Mouse (Mus musculus) midbrain, embryonic 11.5 days (tissue): Measurements from ENCODE around the gene Ces2g. TPM values are rescaled to one million over a fixed set of nuclear protein-coding genes. Genes with fewer than 3 reads are reported as not detected.

Experiments
- ATAC-seq: fragments of 200-750 bp; cut with Nextera tagmentation; 2 replicates; pipeline ENCODE4 v1.8.0; 2017; ENCODE audit warnings: moderate TSS enrichment, moderate library complexity; ENCODE audit not compliant: low FRiP score
- DNase-seq: peaks from one replicate; pipeline ENCODE4 v3.0.0; 2015; ENCODE audit warnings: low spot score; ENCODE audit errors: missing footprints
- H3K27ac ChIP-seq: fragments of 300-500 bp; sonication (generic); 2 replicates; pipeline ENCODE4 v1.5.1; 2014; ENCODE audit warnings: low read depth, low read length
- H3K27me3 ChIP-seq: fragments of 300-500 bp; sonication (generic); 2 replicates; pipeline ENCODE4 v1.6.1; 2014; ENCODE audit warnings: mild to moderate bottlenecking, low read length, moderate library complexity, mixed read lengths; ENCODE audit not compliant: control insufficient read depth, insufficient read depth
- H3K36me3 ChIP-seq: fragments of 300-500 bp; sonication (generic); 2 replicates; pipeline ENCODE4 v1.6.1; 2014; ENCODE audit warnings: mild to moderate bottlenecking, low read length, moderate library complexity, mixed read lengths; ENCODE audit not compliant: control insufficient read depth, insufficient read depth
- H3K4me1 ChIP-seq: fragments of 300-500 bp; sonication (generic); 2 replicates; pipeline ENCODE4 v1.6.1; 2014; ENCODE audit warnings: low read length; ENCODE audit not compliant: control insufficient read depth, insufficient read depth
- H3K4me2 ChIP-seq: fragments of 300-500 bp; sonication (generic); 2 replicates; pipeline ENCODE4 v1.6.1; 2014; ENCODE audit warnings: mild to moderate bottlenecking, moderate library complexity
- H3K4me3 ChIP-seq: fragments of 300-500 bp; sonication (generic); 2 replicates; pipeline ENCODE4 v1.5.1; 2014; ENCODE audit warnings: low read depth, low read length
- H3K9ac ChIP-seq: fragments of 300-500 bp; sonication (generic); 2 replicates; pipeline ENCODE4 v1.6.1; 2014; ENCODE audit warnings: low read length
- H3K9me3 ChIP-seq: fragments of 300-500 bp; sonication (generic); 2 replicates; pipeline ENCODE4 v1.6.1; 2016; ENCODE audit warnings: low read length; ENCODE audit not compliant: control insufficient read depth
- WGBS: fragments of 180-500 bp; shearing (Covaris S2); extraction: QIAGEN DNeasy Blood & Tissue Kit; methylation state at CpG from one replicate; pipeline ENCODE4 v1.1.7; 2014; 5-methylcytosine and 5-hydroxymethylcytosine counted together
- polyA plus RNA-seq: library from polyadenylated mRNA; unstranded; fragments of >200 nt; fragmentation: Nextera tagmentation; extraction: Ambion mirVana; gene quantifications from 2 replicates; pipeline ENCODE4 v1.2.1, GENCODE M21; 2014

Gene Ces2g
- polyA plus RNA-seq, 1 experiment from 2014 or later: 0.05 TPM

- H3K4me1 ChIP-seq: no peaks in the 10 kb centered on the region
- no peak overlapping the region for H3K9ac ChIP-seq
- ATAC-seq (no peak), DNase-seq (no peak)
- H3K36me3 ChIP-seq: no peaks in the 10 kb centered on the region
- no peaks in the 10 kb centered on the region for H3K27me3 ChIP-seq
- H3K4me2 ChIP-seq: no peak overlapping the region
- H3K9me3 ChIP-seq: peaks cover 5% of the 10 kb centered on the region; the same call in 1 of the 2 replicates
- 87% methylated on average over 2 of the region's 2 CpGs for whole genome bisulfite sequencing
- H3K4me3 ChIP-seq: no peak overlapping the region
- H3K27ac ChIP-seq: no peak overlapping the region
Measured at GRCm38 (mm10) chr8:104984942-104985341, 23.4 kb downstream of the Ces2g start.

GRCm38 (mm10) chr8:104998191-104998590 lies 36.7 kb downstream of the Ces2g start:
- no peak for DNase-seq
- no peak overlapping the region for H3K4me3 ChIP-seq
- ATAC-seq: no peak
- no peaks in the 10 kb centered on the region for H3K9me3 ChIP-seq
- no peak overlapping the region for H3K9ac ChIP-seq
- H3K4me2 ChIP-seq: no peak overlapping the region
- H3K27ac ChIP-seq: no peak overlapping the region
- WGBS: 79% methylated on average over 6 of the region's 6 CpGs
- no peaks in the 10 kb centered on the region for H3K27me3 ChIP-seq
- no peaks in the 10 kb centered on the region for H3K36me3 ChIP-seq
- H3K4me1 ChIP-seq: no peaks in the 10 kb centered on the region

- no peak overlapping the region for H3K27ac ChIP-seq
- no peak for DNase-seq
- WGBS: 85% methylated on average over 6 of the region's 6 CpGs
- ATAC-seq: no peak
- H3K4me3 ChIP-seq: no peak overlapping the region
- no peak overlapping the region for H3K4me2 ChIP-seq
- no peaks in the 10 kb centered on the region for H3K36me3 ChIP-seq
- H3K9ac ChIP-seq: no peak overlapping the region
- H3K27me3 ChIP-seq: no peaks in the 10 kb centered on the region
- no peaks in the 10 kb centered on the region for H3K9me3 ChIP-seq
- H3K4me1 ChIP-seq: no peaks in the 10 kb centered on the region
Measured at GRCm38 (mm10) chr8:104999183-104999582, 37.7 kb downstream of the Ces2g start.

GRCm38 (mm10) chr8:105000586-105000985 lies 39.1 kb downstream of the Ces2g start, which contains the start of gene Ces2h:
TSS of gene Ces2h (plus strand) at chr8:105000853.
- no peak for ATAC-seq
- no peaks in the 10 kb centered on the region for H3K4me1 ChIP-seq
- no peak within 1 kb of the TSS for H3K9ac ChIP-seq
- no peaks in the 10 kb centered on the region for H3K27me3 ChIP-seq
- WGBS: 86% methylated on average over 7 of the region's 7 CpGs
- no peak within 1 kb of the TSS for H3K27ac ChIP-seq
- H3K4me2 ChIP-seq: no peak within 1 kb of the TSS
- DNase-seq: no peak
- no peak within 1 kb of the TSS for H3K4me3 ChIP-seq
- no peaks in the 10 kb centered on the region for H3K9me3 ChIP-seq
- no peaks in the 10 kb centered on the region for H3K36me3 ChIP-seq

DNA sequence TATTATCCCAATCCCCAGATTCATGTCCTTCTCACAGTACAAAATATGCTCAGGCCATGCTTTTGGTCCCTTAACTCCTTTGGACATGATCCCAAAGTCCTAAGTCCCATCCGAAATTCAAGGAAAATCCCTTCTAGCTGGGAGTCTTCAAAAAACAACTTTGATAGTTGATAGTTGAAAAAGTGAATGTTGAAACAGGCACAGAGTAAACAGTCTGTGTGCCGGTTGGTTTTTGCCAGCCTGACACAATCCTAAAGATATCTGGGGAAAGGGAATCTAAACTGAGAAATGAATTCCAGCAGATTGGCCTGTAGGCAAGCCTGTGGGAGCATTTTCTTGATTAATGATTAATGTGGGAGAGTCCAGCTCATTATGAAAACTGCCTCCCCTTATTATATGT lies 48.5 kb downstream of the Ces2g start:
- 89% methylated on average over 2 of the region's 2 CpGs for WGBS
- no peak overlapping the region for H3K4me3 ChIP-seq
- peaks cover 2% of the 10 kb centered on the region; the same call in 1 of the 2 replicates for H3K9me3 ChIP-seq
- ATAC-seq (no peak), DNase-seq (no peak)
- no peaks in the 10 kb centered on the region for H3K4me1 ChIP-seq
- H3K4me2 ChIP-seq: no peak overlapping the region
- no peak overlapping the region for H3K9ac ChIP-seq
- H3K27ac ChIP-seq: no peak overlapping the region
- H3K27me3 ChIP-seq: no peaks in the 10 kb centered on the region
- H3K36me3 ChIP-seq: no peaks in the 10 kb centered on the region

DNA sequence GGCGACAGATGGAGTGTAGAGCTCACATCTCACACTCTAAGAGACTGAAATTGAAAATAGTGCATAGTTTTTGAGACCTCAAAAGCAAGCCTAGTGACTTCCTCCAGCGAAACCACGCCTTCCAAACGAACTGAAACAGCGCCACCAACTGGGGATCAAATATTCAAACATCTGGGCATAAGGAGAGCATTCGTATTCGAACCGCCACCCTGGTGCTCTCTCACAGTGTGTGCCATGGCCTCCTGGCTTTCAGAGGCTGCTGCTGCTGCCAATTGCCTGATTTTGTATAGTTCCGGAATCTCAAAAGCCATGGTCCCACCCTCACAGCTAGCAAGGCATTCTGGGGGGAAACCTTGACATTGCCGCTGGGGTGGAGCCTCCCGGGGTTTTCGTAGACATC lies 49.6 kb downstream of the Ces2g start:
- H3K27me3 ChIP-seq: no peaks in the 10 kb centered on the region
- no peak overlapping the region for H3K27ac ChIP-seq
- DNase-seq: no peak
- H3K4me3 ChIP-seq: no peak overlapping the region
- WGBS: 74% methylated on average over 12 of the region's 12 CpGs
- H3K36me3 ChIP-seq: no peaks in the 10 kb centered on the region
- no peaks in the 10 kb centered on the region for H3K4me1 ChIP-seq
- ATAC-seq: no peak
- H3K4me2 ChIP-seq: no peak overlapping the region
- no peak overlapping the region for H3K9ac ChIP-seq
- peaks cover 2% of the 10 kb centered on the region; the same call in 1 of the 2 replicates for H3K9me3 ChIP-seq

GRCm38 (mm10) chr8:105014391-105014790 lies 52.9 kb downstream of the Ces2g start:
- Histone ChIP-seq H3K4me3 (no peak overlapping the region), H3K4me2 (no peak overlapping the region), H3K4me1 (no peaks in the 10 kb centered on the region), H3K9me3 (no peaks in the 10 kb centered on the region), H3K27me3 (no peaks in the 10 kb centered on the region), H3K9ac (no peak overlapping the region), H3K27ac (no peak overlapping the region), H3K36me3 (no peaks in the 10 kb centered on the region)
- 92% methylated on average over 5 of the region's 5 CpGs for WGBS
- DNase-seq (no peak), ATAC-seq (no peak)

Other genes with a start within 250 kb of the Ces2g start
- gene Ces2a, start 227.7 kb upstream of the Ces2g start, polyA plus RNA-seq: not detected in 2 replicates
- 0.15 and 0.40 TPM in 2 replicates for gene Ces2b, start 130.1 kb upstream of the Ces2g start, polyA plus RNA-seq
- not detected in 2 replicates for gene Ces2c, start 114.7 kb upstream of the Ces2g start, polyA plus RNA-seq
- not detected in 2 replicates for gene Ces2e, start 35.5 kb upstream of the Ces2g start, polyA plus RNA-seq
- not detected in 2 replicates for gene Ces2f, start 14.4 kb upstream of the Ces2g start, polyA plus RNA-seq
- gene Ces2h, start 39.1 kb downstream of the Ces2g start, polyA plus RNA-seq: not detected in 2 replicates
- gene Ces3a, start 86.9 kb downstream of the Ces2g start, polyA plus RNA-seq: not detected in 2 replicates
- gene Ces3b, start 122.0 kb downstream of the Ces2g start, polyA plus RNA-seq: not detected in 2 replicates
- not detected in 2 replicates for gene Ces4a, start 170.1 kb downstream of the Ces2g start, polyA plus RNA-seq
- gene Cbfb, start 209.0 kb downstream of the Ces2g start, polyA plus RNA-seq: 49.8 and 60.2 TPM in 2 replicates